Mouse (Mus musculus) activated CD4-positive, CD25-positive, alpha-beta regulatory T cell, adult 4 months (primary cell): ENCODE measurements around the gene Gm815. TPM values are rescaled to one million over a fixed set of nuclear protein-coding genes. Genes with fewer than 3 reads are reported as not detected.

Source experiments
- ATAC-seq: one replicate; pipeline ENCODE4 v1.8.0; 2017
- polyA plus RNA-seq, 2 experiments: library from polyadenylated mRNA; unstranded; fragments of 100-300 nt; shearing (Covaris generic); gene quantifications; one replicate each; pipeline ENCODE4 v1.2.1; 2017

Gene Gm815
- polyA plus RNA-seq, 2 experiments from 2014 or later = not detected

DNA sequence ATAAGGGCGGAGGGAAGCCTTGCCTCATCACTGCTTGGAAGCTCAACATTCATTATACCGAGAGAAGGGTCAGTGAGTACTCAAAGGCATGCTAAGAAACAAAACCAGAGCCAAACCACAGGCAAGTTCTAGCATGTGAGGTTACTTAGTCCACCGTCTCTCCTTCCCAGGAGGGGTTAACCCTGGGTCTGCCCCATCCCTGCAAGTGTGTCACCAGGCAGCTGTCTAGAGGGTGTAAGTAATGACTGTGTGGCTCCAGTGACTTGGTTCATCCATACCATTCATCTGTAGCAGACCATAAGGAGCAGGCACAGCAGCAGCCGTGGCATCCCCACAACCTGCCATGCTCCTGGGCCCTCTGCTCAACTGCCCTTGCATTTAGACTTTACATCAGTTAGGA, 5.8 kb upstream of the Gm815 start:
- no peak for ATAC-seq

GRCm38 (mm10) chr19:26881866-26882427, 3.7 kb upstream of the Gm815 start:
- ATAC-seq = no peak

DNA sequence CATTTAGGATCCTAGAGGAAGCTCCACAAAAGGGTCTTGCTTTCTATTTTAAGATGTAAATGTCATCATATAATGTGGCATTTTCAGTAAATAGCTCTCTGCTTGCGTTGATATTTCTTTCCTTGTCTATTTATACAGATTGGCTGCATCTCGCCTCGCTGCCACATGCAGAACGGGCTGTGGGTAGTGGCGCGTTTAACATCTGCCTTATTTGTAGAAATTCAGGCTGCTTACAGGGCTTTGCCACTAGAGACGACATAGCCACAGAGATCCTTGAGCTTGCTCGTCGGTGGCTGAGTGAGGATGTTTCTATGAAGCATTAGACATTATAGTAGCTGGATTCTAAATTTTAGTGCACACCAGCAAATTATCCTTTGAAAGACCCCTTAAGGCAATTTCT, 2.5 kb downstream of the Gm815 start:
- no peak for ATAC-seq

DNA sequence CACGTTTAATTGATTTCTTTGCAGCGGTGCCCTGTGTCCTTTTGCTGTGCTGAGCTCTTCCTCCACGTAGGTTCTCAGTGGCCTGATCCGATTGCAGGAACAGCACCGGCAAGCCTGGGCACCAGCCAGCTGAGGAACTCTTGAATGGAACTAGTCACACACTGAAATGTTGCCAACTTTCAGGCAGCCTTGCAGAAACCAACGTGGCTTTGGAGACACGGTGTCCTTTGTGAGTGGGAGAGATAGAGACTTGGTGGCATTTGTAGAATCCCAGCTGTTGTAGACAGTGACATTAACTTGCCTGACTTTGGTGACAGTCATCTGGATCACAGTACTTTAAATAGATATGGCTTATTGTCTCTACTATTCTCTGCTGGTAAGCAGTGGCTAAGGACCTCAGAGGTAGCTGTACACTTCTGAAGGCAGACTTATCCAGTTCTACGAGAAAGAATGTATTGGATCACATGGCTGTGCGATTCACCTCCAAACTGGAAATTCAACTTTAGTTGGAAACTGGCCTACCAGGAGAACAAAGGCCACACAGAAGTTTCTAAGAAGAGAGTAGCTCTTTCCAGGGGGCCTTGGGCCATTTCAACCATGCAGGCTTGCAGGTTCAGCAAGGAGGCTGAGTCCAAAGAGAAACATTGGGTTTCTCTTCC, 5.8 kb downstream of the Gm815 start:
- ATAC-seq = no peak

GRCm38 (mm10) chr19:26892861-26893260, 7.2 kb downstream of the Gm815 start:
- ATAC-seq = no peak

GRCm38 (mm10) chr19:26902162-26902561, 16.5 kb downstream of the Gm815 start:
- no peak for ATAC-seq

DNA sequence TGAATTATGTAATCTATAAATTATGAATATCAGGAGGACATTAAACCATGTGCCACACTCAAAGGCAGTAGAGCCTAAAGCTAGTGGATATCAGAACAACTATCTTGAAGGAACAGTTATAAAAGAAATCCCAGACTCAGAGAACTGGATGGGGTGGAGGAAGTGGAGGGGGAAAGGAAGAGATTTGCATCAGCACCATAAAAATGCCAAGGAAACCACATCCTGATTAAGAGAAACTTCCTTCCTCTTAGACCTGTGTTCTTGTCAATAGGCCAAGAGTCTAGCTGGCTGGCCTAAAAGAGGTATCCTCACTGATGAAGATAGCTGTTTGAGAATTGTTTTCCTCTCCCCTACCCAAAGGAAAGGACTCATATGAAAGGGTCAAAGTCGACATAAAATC, 28.6 kb downstream of the Gm815 start:
- ATAC-seq = no peak

DNA sequence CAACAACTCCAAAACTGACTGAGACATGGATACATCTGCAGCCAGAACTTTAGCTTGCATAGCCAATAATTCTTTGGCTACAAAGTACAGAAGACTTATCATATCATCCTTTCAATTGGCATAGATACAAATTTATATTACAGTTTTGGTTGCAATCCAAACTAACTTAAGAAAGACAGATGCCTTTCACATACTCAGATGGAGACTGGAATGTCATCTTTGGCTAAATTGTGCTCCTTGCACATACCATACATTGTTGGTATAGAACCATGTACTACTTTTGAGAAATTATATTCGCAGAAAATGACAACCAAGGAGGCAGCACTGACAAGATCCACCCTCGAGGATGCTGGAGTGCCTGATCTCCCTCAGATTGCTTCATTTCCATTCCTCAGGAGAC, 35.1 kb downstream of the Gm815 start:
- ATAC-seq = no peak

GRCm38 (mm10) chr19:26930295-26931283, 44.9 kb downstream of the Gm815 start:
- ATAC-seq = no peak

DNA sequence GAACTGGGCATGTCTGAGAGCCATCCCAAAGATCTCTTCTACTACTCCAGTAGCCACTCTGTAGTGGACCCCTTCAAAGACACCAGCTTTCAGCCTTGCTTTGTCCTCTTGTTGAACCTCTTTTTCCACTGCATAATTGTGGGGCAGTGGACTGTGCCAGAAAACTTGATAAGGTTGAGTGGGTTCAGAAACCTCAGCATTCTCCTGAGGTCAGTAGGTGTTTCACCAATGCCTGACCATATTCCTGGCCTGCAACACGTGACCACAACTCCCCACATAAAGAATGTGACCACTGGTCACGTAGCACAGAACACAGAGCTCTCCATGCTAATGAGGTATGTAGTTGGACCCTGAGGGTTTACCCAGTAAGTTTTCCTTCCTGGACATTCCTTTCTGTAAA, 48.5 kb downstream of the Gm815 start:
- ATAC-seq = no peak
